Mouse (Mus musculus) MEL (cell line): ENCODE results near the gene Pidd1. TPM values are rescaled to one million over a fixed set of nuclear protein-coding genes. Genes with fewer than 3 reads are reported as not detected.
A peak's percentile ranks its signal among the peaks of the same experiment; 100 is the strongest.

Experiments used
- DNase-seq: peaks from one replicate; pipeline ENCODE4 v3.0.0; 2011; ENCODE audit warnings: low read depth, low spot score
- H3K27ac ChIP-seq: 2 replicates; pipeline ENCODE4 v1.5.1; 2012; ENCODE audit warnings: low read depth, mild to moderate bottlenecking, control low read depth, low read length, moderate library complexity; ENCODE audit not compliant: control insufficient read depth
- H3K27me3 ChIP-seq, 2 experiments: fragments of 150-350 bp in 1 of 2; sonication (generic) in 1 of 2; 2 replicates each; pipeline ENCODE4 v1.6.1; 2012; ENCODE audit warnings: low read length in 2 of 2, mild to moderate bottlenecking in 2 of 2, improper control_type of control experiment in 1 of 2, moderate library complexity in 1 of 2; ENCODE audit not compliant: insufficient read depth in 2 of 2, control insufficient read depth in 1 of 2
- H3K36me3 ChIP-seq, 2 experiments: 2 replicates each; pipeline ENCODE4 v1.6.1; 2012 to 2014; ENCODE audit warnings: low read length in 2 of 2, improper control_type of control experiment in 1 of 2, inconsistent platforms in 1 of 2, mild to moderate bottlenecking in 1 of 2; ENCODE audit not compliant: insufficient read depth in 2 of 2, control insufficient read depth in 1 of 2
- H3K4me1 ChIP-seq, 2 experiments: fragments of 150-350 bp in 1 of 2; sonication (generic) in 1 of 2; 2 replicates each; pipeline ENCODE4 v1.6.1; 2012; ENCODE audit warnings: low read length in 2 of 2, improper control_type of control experiment in 1 of 2, mild to moderate bottlenecking in 1 of 2; ENCODE audit not compliant: insufficient read depth in 2 of 2, control insufficient read depth in 1 of 2
- H3K4me3 ChIP-seq, 2 experiments: fragments of 150-350 bp in 1 of 2; sonication (generic) in 1 of 2; 2 replicates each; pipeline ENCODE4 v1.5.1; 2012; ENCODE audit warnings: low read depth in 2 of 2, low read length in 2 of 2, mild to moderate bottlenecking in 2 of 2, moderate library complexity in 2 of 2, control low read depth in 1 of 2, improper control_type of control experiment in 1 of 2; ENCODE audit not compliant: control insufficient read depth in 1 of 2, insufficient read depth in 1 of 2
- H3K79me2 ChIP-seq: 2 replicates; pipeline ENCODE4 v1.6.1; 2012; ENCODE audit warnings: mild to moderate bottlenecking, low read length, moderate library complexity; ENCODE audit not compliant: control insufficient read depth, poor library complexity, insufficient read depth
- H3K9ac ChIP-seq: 2 replicates; pipeline ENCODE4 v1.6.1; 2012; ENCODE audit warnings: low read depth, mild to moderate bottlenecking, control low read depth, low read length, moderate library complexity; ENCODE audit not compliant: control insufficient read depth, poor library complexity, severe bottlenecking
- H3K9me3 ChIP-seq: fragments of 150-350 bp; sonication (generic); replicated peaks from 2 replicates; pipeline ENCODE4 v1.6.1; 2012; ENCODE audit warnings: mild to moderate bottlenecking, low read length, improper control_type of control experiment, moderate library complexity; ENCODE audit not compliant: insufficient read depth
- BHLHE40 ChIP-seq: IDR thresholded peaks from 2 replicates; pipeline ENCODE4 v1.6.1; 2012; ENCODE audit warnings: low read depth, mild to moderate bottlenecking, inconsistent platforms, low read length, improper control_type of control experiment, borderline replicate concordance
- CHD1 ChIP-seq: IDR thresholded peaks from 2 replicates; pipeline ENCODE4 v1.6.1; 2012; ENCODE audit warnings: low read depth, mild to moderate bottlenecking, inconsistent platforms, low read length, improper control_type of control experiment
- CHD2 ChIP-seq: IDR thresholded peaks from 2 replicates; pipeline ENCODE4 v1.6.1; 2011; ENCODE audit warnings: low read length, improper control_type of control experiment
- CTCF ChIP-seq, 3 experiments: IDR thresholded peaks in 2 of 3; conservative IDR thresholded peaks in 1 of 3; 2 replicates each; pipeline ENCODE4 v1.5.1; 2011 to 2012; ENCODE audit warnings: low read length in 3 of 3, low read depth in 2 of 3, mild to moderate bottlenecking in 2 of 3, improper control_type of control experiment in 1 of 3, inconsistent platforms in 1 of 3, mixed read lengths in 1 of 3, moderate library complexity in 1 of 3; ENCODE audit not compliant: control insufficient read depth in 1 of 3, insufficient read depth in 1 of 3, poor library complexity in 1 of 3, severe bottlenecking in 1 of 3
- E2F4 ChIP-seq: IDR thresholded peaks from 2 replicates; pipeline ENCODE4 v1.6.1; 2011; ENCODE audit warnings: low read depth, low read length, improper control_type of control experiment, borderline replicate concordance
- ETS1 ChIP-seq: IDR thresholded peaks from 2 replicates; pipeline ENCODE4 v1.6.1; 2012; ENCODE audit warnings: low read depth, mild to moderate bottlenecking, inconsistent platforms, low read length, improper control_type of control experiment, moderate library complexity
- GATA1 ChIP-seq: IDR thresholded peaks from 2 replicates; pipeline ENCODE4 v1.6.1; 2011; ENCODE audit warnings: low read depth, low read length, improper control_type of control experiment
- HCFC1 ChIP-seq: IDR thresholded peaks from 2 replicates; pipeline ENCODE4 v1.6.1; 2012; ENCODE audit warnings: low read depth, mild to moderate bottlenecking, inconsistent platforms, low read length, improper control_type of control experiment, moderate library complexity
- JUND ChIP-seq: IDR thresholded peaks from 2 replicates; pipeline ENCODE4 v1.6.1; 2011; ENCODE audit warnings: low read depth, mild to moderate bottlenecking, improper control_type of control experiment, low read length
- MAFK ChIP-seq: IDR thresholded peaks from 2 replicates; pipeline ENCODE4 v1.6.1; 2011; ENCODE audit warnings: low read depth, mild to moderate bottlenecking, low read length, improper control_type of control experiment, borderline replicate concordance
- MAX ChIP-seq: IDR thresholded peaks from 2 replicates; pipeline ENCODE4 v1.6.1; 2011; ENCODE audit warnings: low read length, improper control_type of control experiment
- MXI1 ChIP-seq: IDR thresholded peaks from 2 replicates; pipeline ENCODE4 v1.6.1; 2011; ENCODE audit warnings: mild to moderate bottlenecking, low read depth, low read length, improper control_type of control experiment
- MYB ChIP-seq: IDR thresholded peaks from 2 replicates; pipeline ENCODE4 v1.6.1; 2011; ENCODE audit warnings: mild to moderate bottlenecking, low read depth, low read length, improper control_type of control experiment
- MYC ChIP-seq: IDR thresholded peaks from 2 replicates; pipeline ENCODE4 v1.6.1; 2011; ENCODE audit warnings: low read depth, mild to moderate bottlenecking, low read length, improper control_type of control experiment, moderate library complexity
- NELFE ChIP-seq: IDR thresholded peaks from 2 replicates; pipeline ENCODE4 v1.6.1; 2011; ENCODE audit warnings: low read depth, low read length, improper control_type of control experiment
- POLR2AphosphoS2 ChIP-seq: IDR thresholded peaks from 2 replicates; pipeline ENCODE4 v1.6.1; 2011; ENCODE audit warnings: low read length, improper control_type of control experiment
- RCOR1 ChIP-seq: IDR thresholded peaks from 2 replicates; pipeline ENCODE4 v1.6.1; 2012; ENCODE audit warnings: low read depth, mild to moderate bottlenecking, inconsistent platforms, low read length, improper control_type of control experiment
- SIN3A ChIP-seq: IDR thresholded peaks from 2 replicates; pipeline ENCODE4 v1.6.1; 2012; ENCODE audit warnings: low read length, improper control_type of control experiment, inconsistent platforms
- SMC3 ChIP-seq: IDR thresholded peaks from 2 replicates; pipeline ENCODE4 v1.6.1; 2011; ENCODE audit warnings: low read depth, low read length, improper control_type of control experiment
- TAL1 ChIP-seq: IDR thresholded peaks from 2 replicates; pipeline ENCODE4 v1.6.1; 2012; ENCODE audit warnings: mild to moderate bottlenecking, inconsistent platforms, low read length, moderate library complexity, mixed read lengths
- TBP ChIP-seq: IDR thresholded peaks from 2 replicates; pipeline ENCODE4 v1.8.0; 2011; ENCODE audit warnings: low read depth, low read length, improper control_type of control experiment
- TCF12 ChIP-seq: IDR thresholded peaks from 2 replicates; pipeline ENCODE4 v1.6.1; 2014; ENCODE audit warnings: low read depth, mild to moderate bottlenecking, inconsistent platforms, low read length, improper control_type of control experiment, moderate library complexity
- UBTF ChIP-seq: IDR thresholded peaks from 2 replicates; pipeline ENCODE4 v1.6.1; 2012; ENCODE audit warnings: low read depth, mild to moderate bottlenecking, inconsistent platforms, low read length, improper control_type of control experiment, moderate library complexity, borderline replicate concordance; ENCODE audit not compliant: insufficient read depth
- USF1 ChIP-seq: IDR thresholded peaks from 2 replicates; pipeline ENCODE4 v1.6.1; 2014; ENCODE audit warnings: low read depth, mild to moderate bottlenecking, inconsistent platforms, low read length, improper control_type of control experiment, moderate library complexity
- ZC3H11A ChIP-seq: IDR thresholded peaks from 2 replicates; pipeline ENCODE4 v1.6.1; 2012; ENCODE audit warnings: low read depth, mild to moderate bottlenecking, inconsistent platforms, low read length, improper control_type of control experiment
- ZMIZ1 ChIP-seq: IDR thresholded peaks from 2 replicates; pipeline ENCODE4 v1.6.1; 2012; ENCODE audit warnings: low read depth, mild to moderate bottlenecking, inconsistent platforms, low read length, improper control_type of control experiment, moderate library complexity
- polyA plus RNA-seq, 2 experiments: library from polyadenylated mRNA; stranded (reverse) in 1 of 2; unstranded in 1 of 2; fragments of >175 nt in 1 of 2; fragments of >200 nt in 1 of 2; gene quantifications; 2 replicates each; pipeline versions ENCODE4 v1.2.1 to v1.2.4; 2012; ENCODE audit warnings: low replicate concordance in 2 of 2, low read depth in 1 of 2; ENCODE audit not compliant: insufficient read length in 2 of 2, insufficient read depth in 1 of 2, missing spikeins in 1 of 2
- total RNA-seq: library from RNA; depleted of rRNA; stranded (reverse); fragments of 300-350 nt; gene quantifications from 2 replicates; pipeline ENCODE4 v1.2.3, GENCODE M21; 2012

The Pidd1 gene
- total and polyA plus RNA-seq, 3 experiments: 6.4 to 27.2 TPM; not detected in 1

- TF ChIP-seq GATA1: no peak
- TF ChIP-seq TBP: no peak
- no peak for TF ChIP-seq BHLHE40
- peak; percentile 82 for TF ChIP-seq NELFE
- TF ChIP-seq E2F4: no peak
- no peak for TF ChIP-seq RCOR1
- no peak for TF ChIP-seq MYB
- TF ChIP-seq TAL1: no peak
- peak; percentile 68 for TF ChIP-seq SIN3A
- TF ChIP-seq MAFK: no peak
- TF ChIP-seq ETS1: no peak
- TF ChIP-seq MAX: no peak
- TF ChIP-seq POLR2AphosphoS2: peak; percentile 71; the same call in 1 of the 2 replicates
These were observed 29.8 kb downstream of the Pidd1 start, which contains the start of gene Gatd1 (continued) for GRCm38 (mm10) chr7:141413809-141414584.

- H3K79me2 ChIP-seq: peaks cover 4% of the 10 kb centered on the region; the same call in 1 of the 2 replicates
- no peaks in the 10 kb centered on the region for H3K9me3 ChIP-seq
- TF ChIP-seq SIN3A (peak; percentile 22; the same call in 1 of the 2 replicates), USF1 (no peak), MXI1 (0 out of 2 replicates have a peak, but pooled peaks have one; percentile 6)
- peak overlapping the region; percentile 85 for H3K9ac ChIP-seq
- no peaks in the 10 kb centered on the region for H3K27me3 ChIP-seq
- no peak overlapping the region for H3K27ac ChIP-seq
- H3K4me3 ChIP-seq: peak overlapping the region; percentile 86 to 100
- DNase-seq: peak; percentile 50
- peaks cover 0 to 8% of the 10 kb centered on the region in 2 experiments; a peak in 3 of 4 replicates for H3K36me3 ChIP-seq
- peaks cover 2 to 15% of the 10 kb centered on the region in 2 experiments for H3K4me1 ChIP-seq
These were observed 30.5 kb downstream of the Pidd1 start for GRCm38 (mm10) chr7:141413331-141413730.

- Histone ChIP-seq H3K9me3 (no peaks in the 10 kb centered on the region), H3K36me3 (peaks cover 0 to 8% of the 10 kb centered on the region in 2 experiments; a peak in 2 of 4 replicates), H3K27ac (no peak overlapping the region), H3K79me2 (peaks cover 4% of the 10 kb centered on the region; the same call in 1 of the 2 replicates), H3K4me3 (no peak overlapping the region)
- no peak for DNase-seq
- TF ChIP-seq SIN3A: no peak
- no peak for TF ChIP-seq ZC3H11A
- no peak for TF ChIP-seq CHD1
- no peak for TF ChIP-seq MXI1
- no peak for TF ChIP-seq MYB
- TF ChIP-seq UBTF: no peak
- TF ChIP-seq ZMIZ1: no peak
- TF ChIP-seq SMC3: no peak
- TF ChIP-seq JUND: no peak
- no peak for TF ChIP-seq TCF12
- TF ChIP-seq MAX: no peak
- TF ChIP-seq CHD2: no peak
- TF ChIP-seq HCFC1: no peak
- TF ChIP-seq MAFK: no peak
- no peak for TF ChIP-seq MYC
- TF ChIP-seq CTCF (IDR thresholded peaks at IDR 0.05 in 2 of 3, conservative IDR thresholded peaks at IDR 0.05 in 1 of 3; ENCODE audit: control insufficient read depth in 1 of 3, insufficient read depth in 1 of 3, low read depth in 2 of 3, low read length in 3 of 3, poor library complexity in 1 of 3, severe bottlenecking in 1 of 3): no peak
- no peak for TF ChIP-seq USF1
- TF ChIP-seq POLR2AphosphoS2: no peak
- TF ChIP-seq, all 39 proteins: peak for 0
- Histone ChIP-seq H3K9ac (no peak overlapping the region), H3K4me1 (peaks cover 2 to 12% of the 10 kb centered on the region in 2 experiments), H3K27me3 (no peaks in the 10 kb centered on the region)
These were observed 32.2 kb downstream of the Pidd1 start for GRCm38 (mm10) chr7:141411667-141412066.
